Mouse (Mus musculus): ENCODE measurements at regions not wholly inside any gene's neighbourhood (a gene's known extent, or its start where the extent isn't known, plus 50 kb on each side); places are given as distances from the start of the nearest gene placed in this dataset.

DNA sequence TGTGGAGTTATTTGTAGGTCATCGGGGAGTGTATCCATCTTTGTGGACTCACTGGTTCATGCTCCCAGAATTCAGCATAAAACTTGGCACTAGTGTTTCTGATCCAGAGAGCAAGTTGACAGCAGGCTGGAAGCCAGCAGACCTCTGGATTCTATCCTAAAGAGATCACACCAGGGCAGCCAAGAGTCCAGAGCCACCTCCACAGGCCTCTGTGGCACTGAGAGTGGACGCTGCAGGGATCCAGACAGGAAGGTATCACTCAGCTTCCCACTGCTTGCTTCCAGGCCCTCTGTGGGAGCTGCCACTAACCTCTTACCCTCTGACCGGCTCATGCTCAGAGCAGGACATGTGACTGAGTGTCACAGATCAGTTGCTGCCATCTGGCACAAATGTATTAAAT, 69.8 kb upstream of the Plcl2 start:
- no peak for DNase-seq (ENCODE audit: low spot score)

DNA sequence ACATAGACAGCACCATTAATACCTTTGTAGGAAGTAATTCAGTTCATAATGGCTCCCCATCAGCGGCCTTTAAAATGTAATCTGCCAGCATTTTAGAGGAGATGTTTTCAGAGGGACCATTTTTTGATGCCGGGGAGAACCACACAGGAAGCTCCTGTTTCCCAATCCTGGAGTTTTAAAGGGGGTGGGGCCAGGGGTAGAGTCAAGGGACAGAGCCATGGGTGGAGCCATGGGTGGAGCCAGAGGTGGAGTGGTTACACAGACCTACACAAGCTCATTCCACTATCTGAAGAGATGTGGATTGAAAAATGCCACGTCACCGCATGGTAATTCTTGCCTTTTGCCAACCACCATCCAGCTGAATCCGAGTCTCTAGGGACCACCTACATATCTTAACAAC, 67.1 kb upstream of the Plcl2 start:
- no peak for DNase-seq (ENCODE audit: low spot score)

DNA sequence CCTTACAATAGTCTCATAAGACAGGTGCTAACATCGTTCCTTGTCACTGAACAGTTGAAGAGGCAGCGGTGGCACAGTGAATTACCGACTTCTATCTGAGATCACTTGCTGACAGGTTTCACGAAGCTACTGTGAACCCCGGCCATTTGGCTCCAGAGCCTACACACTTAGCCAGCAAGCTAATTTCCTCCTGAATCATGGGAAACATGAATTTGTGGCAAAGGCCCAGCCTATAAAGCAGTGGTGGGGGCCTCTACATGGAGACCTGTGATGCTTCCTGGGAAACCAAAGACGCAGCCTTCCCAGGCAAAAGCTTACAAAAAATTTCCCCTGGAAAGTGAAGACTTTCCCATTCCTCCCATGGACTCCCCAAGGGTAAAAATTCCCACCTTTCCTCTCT, 66.3 kb upstream of the Plcl2 start:
- no peak for DNase-seq (ENCODE audit: low spot score)

DNA sequence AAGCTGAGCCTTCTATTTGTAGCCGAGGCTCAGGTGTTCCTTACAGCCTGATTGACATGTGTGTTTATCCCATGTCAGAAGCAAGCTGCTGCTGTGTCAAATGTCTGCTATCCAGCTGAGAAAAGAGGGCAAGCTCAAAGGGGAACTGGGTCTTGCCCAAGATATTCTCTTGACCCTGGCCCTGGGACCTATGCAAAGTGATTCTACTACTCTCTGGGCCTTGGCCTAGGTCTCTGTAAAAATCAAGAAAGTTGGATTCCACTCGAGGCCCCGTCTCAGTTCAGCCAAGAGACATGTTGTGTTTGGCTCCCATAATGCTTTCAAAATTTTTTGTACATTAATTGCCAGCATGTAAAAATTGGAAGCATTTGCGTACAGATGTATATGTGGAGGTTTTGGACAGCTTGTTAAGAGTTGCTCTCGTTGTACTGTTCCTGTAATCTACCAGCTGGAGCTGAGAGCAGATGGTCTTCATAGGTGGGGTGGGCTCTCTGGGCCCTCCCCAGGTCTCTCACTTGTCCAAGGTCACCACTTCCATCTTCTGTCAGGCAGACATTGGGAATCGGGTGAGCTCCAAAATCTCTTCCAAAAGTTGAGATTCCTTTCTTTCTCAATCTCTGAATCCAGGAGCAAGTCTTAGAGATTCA, 65.7 kb upstream of the Plcl2 start:
- no peak for DNase-seq (ENCODE audit: low spot score)

DNA sequence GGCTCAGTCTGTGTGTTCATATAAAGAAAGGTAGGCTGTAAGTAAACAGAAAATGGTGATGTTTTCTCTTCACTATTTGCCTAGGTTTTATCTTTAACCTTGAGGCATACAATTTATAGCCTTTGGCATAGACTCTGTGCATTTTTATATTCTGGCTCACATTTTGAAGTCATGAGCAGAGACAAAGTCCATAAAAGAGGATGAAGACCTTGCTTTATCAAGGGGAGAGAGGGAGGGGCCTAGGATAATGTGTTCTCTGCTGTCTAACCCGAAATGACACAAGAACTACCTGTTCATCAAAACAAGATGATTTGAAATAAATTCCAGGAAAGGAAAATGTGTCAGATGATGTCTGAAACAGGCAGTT, 65.2 kb upstream of the Plcl2 start:
- no peak for DNase-seq (ENCODE audit: low spot score)

DNA sequence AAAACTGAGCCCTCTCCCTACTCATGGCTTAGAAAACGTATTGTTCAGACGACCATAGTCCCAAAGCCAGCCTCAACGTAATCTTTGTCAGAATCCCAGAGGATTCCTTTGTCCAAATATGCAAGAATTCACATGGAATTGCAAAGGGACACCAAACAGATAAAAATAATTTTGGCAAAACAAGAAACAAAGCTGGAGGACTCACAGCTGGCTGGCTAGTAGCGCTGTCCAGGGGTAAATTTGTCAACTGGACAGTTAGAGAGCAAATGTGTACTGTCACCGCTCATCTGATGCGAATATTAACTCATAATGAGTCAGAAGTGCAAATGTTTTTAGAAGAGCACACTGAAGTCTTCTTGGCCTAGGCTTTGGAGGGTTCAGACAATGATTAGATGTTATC, 60.5 kb upstream of the Plcl2 start:
- no peak for DNase-seq (ENCODE audit: low spot score)

DNA sequence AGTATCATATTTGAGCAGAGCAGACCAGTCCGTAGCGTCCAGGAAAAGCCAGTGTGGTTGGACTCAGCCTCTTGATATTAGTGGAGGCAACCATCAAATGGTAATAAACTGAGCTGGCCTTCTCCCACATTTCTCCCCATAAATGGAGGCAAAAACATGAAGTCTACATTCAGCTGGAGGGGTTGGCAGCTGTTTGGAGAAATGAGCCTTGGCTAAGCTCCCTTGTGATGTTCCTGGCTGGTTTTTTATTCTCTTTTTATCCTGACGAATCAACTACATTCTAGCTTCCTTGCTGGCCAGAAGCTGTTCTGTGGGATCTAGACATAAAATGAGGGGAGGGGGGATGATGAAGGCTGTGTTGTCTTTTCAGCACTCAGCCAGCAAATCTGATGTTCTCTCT, 57.6 kb upstream of the Plcl2 start:
- DNase-seq (ENCODE audit: low spot score) = no peak

DNA sequence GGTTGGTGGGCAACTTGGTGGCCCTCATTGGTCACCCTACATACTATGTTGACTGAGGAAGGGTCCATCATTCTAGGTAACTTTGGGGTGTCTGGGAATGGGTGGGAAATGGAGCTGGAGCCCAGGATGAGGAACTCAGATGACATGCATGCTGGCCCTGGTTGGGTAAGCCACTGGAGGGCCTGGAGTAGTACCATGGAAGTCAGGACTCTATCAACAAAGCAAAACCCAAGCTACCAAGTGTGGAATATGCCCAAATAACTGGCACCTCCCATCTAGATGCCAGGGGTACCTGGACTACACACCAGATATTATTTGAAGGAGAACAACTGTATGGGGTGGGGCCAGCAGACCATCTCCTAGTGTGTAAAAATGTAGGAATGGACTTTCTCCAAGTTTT, 55.7 kb upstream of the Plcl2 start:
- DNase-seq (ENCODE audit: low spot score) = peak; percentile 12

DNA sequence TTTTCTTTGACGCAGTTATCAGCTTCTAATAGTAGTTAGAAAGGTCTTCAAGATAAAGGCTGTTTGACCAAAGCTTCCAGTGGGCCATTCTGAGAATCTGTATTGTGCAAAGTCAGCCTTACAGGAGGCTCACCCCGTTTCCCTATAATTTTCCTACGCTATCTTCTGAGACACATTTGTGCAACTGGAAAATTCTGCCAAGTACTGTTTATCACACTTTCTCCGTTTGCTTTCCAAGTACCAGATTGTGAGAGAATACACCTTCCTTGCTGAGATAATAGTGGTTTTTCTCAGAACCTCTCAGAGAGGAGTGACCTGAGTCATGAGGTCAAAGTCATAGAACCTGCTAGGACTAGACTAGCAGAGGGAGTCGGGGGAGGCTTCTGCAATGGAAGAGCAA, 55.2 kb upstream of the Plcl2 start:
- peak; percentile 28 for DNase-seq (ENCODE audit: low spot score)

DNA sequence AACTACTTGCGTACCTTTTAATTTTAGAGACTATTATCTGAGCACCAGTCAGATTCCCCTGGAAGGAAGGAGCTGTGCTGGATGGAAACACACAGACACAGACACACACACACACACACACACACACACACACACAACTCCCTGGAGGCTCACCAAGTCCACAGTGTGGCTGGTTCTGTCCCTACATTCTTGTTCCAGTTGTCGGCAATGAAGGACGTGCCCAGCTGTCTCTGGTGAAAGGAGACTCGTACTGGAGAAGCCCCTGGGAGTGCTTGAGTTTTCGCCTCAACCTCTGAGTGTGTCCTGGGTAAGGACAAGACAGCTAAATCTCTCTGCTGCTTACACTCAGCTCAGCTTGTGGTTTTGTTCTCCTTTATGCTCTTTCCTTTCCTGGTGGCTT, 54.3 kb upstream of the Plcl2 start:
- DNase-seq (ENCODE audit: low spot score) = peak; percentile 17

DNA sequence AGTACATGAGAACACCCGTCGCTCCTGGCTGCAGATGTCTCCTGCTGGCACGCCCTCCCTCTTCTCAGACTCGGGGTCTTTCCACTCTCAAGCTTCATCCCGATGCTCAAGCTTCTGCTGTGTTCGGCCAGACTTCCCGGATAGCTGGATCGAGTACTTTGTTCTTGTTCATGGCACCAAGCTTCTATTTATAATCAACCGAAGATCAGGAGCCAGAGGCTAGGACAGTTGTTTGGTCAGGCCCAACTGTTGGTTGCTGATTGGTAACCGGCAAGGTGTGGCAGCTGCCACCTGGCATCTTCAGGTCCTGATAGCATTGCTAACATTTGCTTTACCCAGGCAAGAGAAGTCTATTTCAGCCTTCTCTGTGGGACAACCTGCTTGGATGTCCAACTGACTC, 53.5 kb upstream of the Plcl2 start:
- peak; percentile 58 for DNase-seq (ENCODE audit: low spot score)

DNA sequence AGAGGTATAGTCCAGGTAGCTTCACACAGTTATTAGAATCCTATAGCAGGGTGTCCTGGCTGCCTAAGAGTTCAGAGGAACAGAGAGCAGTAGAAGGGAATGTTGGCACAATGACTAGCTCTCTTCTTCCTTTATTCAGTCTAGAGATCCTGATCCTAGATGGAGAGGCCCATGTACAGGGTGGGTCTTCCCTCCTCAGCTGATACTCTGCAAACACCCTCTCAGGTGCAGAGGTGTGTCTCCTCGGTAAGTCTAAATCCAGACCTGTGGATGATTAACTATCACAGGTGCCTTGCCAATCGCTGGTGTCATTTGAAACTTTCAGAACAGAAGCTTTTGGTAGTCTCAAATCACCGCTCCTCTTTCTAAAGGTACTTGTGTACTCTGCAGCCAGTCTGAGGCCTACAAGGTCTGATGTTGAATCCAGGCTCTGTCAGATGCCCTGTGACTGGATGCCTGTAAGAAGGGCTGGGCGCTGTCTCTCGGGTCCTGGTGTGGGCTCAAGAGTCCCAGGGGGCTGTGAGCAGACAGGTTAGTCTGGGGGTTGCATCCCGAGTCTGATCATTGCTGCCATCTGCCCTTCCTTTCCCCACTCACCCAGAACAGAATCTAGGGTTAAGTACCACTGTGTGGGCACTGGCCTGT, 52.0 kb upstream of the Plcl2 start:
- no peak for DNase-seq (ENCODE audit: low spot score)

DNA sequence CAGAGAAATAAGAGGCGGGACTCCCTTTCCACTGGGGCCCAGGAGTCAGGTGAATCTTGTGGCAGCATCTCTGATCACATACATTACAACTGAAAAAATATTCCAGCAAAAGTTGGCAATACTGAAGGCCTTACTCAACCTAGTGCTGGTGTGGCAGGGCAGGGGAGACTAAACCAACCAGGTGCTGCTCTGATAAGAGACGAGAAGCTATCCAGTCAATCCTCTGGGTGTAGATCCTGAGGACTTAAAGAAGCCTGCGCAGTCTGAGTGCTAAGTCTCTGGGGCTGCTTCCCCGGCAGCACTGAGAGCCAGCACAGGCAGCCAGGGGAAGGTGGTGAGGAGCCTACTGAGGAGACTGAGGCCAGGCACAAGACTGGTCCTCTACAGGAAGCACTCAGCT, 51.0 kb upstream of the Plcl2 start:
- DNase-seq (ENCODE audit: low spot score) = peak; percentile 34
